Mouse (Mus musculus) neutrophil, adult 59 days (primary cell): ENCODE results near the gene Hus1b. TPM values are rescaled to one million over a fixed set of nuclear protein-coding genes. Genes with fewer than 3 reads are reported as not detected.

Source experiments
- total RNA-seq, 2 experiments: library from RNA; stranded (reverse); gene quantifications; 1 replicate in 1 of 2; 2 replicates in 1 of 2; pipeline ENCODE4 v1.2.4; 2023

Hus1b gene
- total RNA-seq, result 1 to 10 TPM; 1.6 to 1.8 TPM

DNA sequence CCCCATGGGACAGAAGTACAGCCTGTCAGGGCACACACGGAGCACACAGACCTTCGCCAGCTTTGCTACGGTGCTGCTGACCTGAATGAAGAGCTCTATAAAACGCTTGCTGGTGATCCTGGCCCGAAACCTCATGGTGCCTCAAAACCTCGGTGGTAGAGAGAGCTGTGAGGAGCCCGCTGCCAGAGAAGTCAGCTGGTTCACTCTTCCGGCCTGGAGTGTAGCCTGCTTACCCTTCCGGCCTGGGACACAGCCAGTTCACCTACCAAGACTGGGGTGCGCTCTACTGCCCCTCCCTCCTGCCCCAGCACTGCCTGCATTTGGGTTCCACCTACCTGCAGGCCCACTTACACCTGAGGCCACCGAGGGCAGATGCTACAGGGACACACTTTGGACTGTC lies at the start of gene Hus1b:
Gene Hus1b, minus strand, starts transcription at position 220 of the 400 bp plus-strand sequence.

DNA sequence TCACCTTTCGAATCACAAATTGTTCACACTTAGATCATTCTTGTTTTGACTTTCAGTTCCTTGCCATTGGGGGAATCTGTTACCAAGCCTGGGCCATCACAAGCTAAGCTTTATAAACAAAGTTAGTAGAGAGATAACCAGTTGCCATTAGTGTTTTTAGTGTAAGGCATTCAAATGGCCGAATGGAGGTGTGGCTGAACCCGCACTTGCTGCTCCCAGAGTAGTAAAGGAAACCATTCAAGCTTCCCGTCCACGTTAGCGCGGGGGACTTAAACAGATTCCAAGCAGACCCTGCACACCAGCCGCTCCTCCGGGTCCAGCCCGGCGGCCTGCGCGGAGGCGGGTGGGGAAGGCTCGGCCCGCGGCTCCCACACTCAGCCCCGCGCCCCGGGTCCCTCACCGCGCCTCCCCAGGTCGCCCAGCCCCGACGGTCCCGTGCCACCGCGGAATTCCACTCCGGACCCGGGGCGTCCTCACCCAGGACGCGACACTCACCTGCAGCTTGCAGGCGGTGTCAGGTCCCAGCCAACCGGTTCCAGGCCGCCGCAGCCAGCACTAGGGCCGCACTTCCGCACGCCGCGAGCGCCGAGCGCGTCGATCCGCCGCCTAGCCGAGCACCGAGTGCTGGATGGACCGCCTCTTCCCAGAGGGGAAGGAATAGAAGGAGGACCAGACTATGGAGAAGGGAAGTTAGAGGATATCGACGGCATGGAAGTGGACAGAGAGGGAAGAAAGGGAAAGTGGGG lies 26.1 kb upstream of the Hus1b start, which contains the start of the genes Exoc2 and Gm5447:
Gene Exoc2, minus strand, starts transcription at position 593 of the 746 bp plus-strand sequence.
Gene Gm5447, plus strand, starts transcription at position 704 of the 746 bp plus-strand sequence.

Other genes with a start within 250 kb of the Hus1b start
- 10 to 100 TPM; 12.7 to 18.9 TPM for gene Irf4, start 198.5 kb downstream of the Hus1b start, total RNA-seq
- 10 to 100 TPM; 58.2 to 66.0 TPM for gene Exoc2, start 26.3 kb upstream of the Hus1b start, total RNA-seq
- not detected for gene Gm5447, start 26.4 kb upstream of the Hus1b start, total RNA-seq